Mouse (Mus musculus) liver, postnatal 0 days (tissue): ENCODE results near the gene Pirb. TPM values are rescaled to one million over a fixed set of nuclear protein-coding genes. Genes with fewer than 3 reads are reported as not detected.
"Not testable (repeated sequence)": the region's sequence is repeated elsewhere in the genome, so short reads cannot be mapped to it uniquely, and the experiment has no call there.

Experiments
- ATAC-seq: fragments of 200-750 bp; cut with Nextera tagmentation; 2 replicates; pipeline ENCODE4 v1.8.0; 2017; ENCODE audit warnings: mild to moderate bottlenecking, moderate library complexity
- DNase-seq: peaks from one replicate; pipeline ENCODE4 v3.0.0-alpha.2; 2016
- H3K27ac ChIP-seq: fragments of 300-500 bp; sonication (generic); 2 replicates; pipeline ENCODE4 v1.5.1; 2014; ENCODE audit warnings: antibody characterized with exemption, moderate library complexity, mild to moderate bottlenecking, low read depth
- H3K27me3 ChIP-seq: fragments of 300-500 bp; sonication (generic); 2 replicates; pipeline ENCODE4 v1.6.1; 2014; ENCODE audit warnings: low read length, control low read depth, mixed read lengths; ENCODE audit not compliant: insufficient read depth
- H3K36me3 ChIP-seq: fragments of 300-500 bp; sonication (generic); replicated peaks from 2 replicates; pipeline ENCODE4 v1.6.1; 2014; ENCODE audit warnings: mild to moderate bottlenecking, control low read depth, low read length, moderate library complexity, mixed read lengths; ENCODE audit not compliant: insufficient read depth
- H3K4me1 ChIP-seq: fragments of 300-500 bp; sonication (generic); 2 replicates; pipeline ENCODE4 v1.6.1; 2014; ENCODE audit warnings: antibody characterized with exemption, mild to moderate bottlenecking, control low read depth; ENCODE audit not compliant: insufficient read depth
- H3K4me2 ChIP-seq: fragments of 300-500 bp; sonication (generic); 2 replicates; pipeline ENCODE4 v1.6.1; 2014; ENCODE audit warnings: low read depth, mild to moderate bottlenecking, low read length, moderate library complexity, mixed read lengths
- H3K4me3 ChIP-seq: fragments of 300-500 bp; sonication (generic); 2 replicates; pipeline ENCODE4 v1.5.1; 2014; ENCODE audit warnings: low read depth, low read length
- H3K9ac ChIP-seq: fragments of 300-500 bp; sonication (generic); replicated peaks from 2 replicates; pipeline ENCODE4 v1.6.1; 2014; ENCODE audit warnings: mild to moderate bottlenecking, moderate library complexity
- H3K9me3 ChIP-seq: fragments of 300-500 bp; sonication (generic); 2 replicates; pipeline ENCODE4 v1.6.1; 2016; ENCODE audit warnings: mild to moderate bottlenecking, control low read depth, low read length, mixed read lengths
- CTCF ChIP-seq: sonication (generic); IDR thresholded peaks from 2 replicates; pipeline ENCODE4 v1.5.1; 2016; ENCODE audit warnings: antibody characterized with exemption, low read depth
- EP300 ChIP-seq: IDR thresholded peaks from 2 replicates; pipeline ENCODE4 v1.6.1; 2016; ENCODE audit warnings: antibody characterized with exemption, low read depth, mild to moderate bottlenecking
- WGBS: fragments of 180-500 bp; shearing (Covaris S2); extraction: QIAGEN DNeasy Blood & Tissue Kit; methylation state at CpG from one replicate; pipeline ENCODE4 v1.1.7; 2014; ENCODE audit not compliant: insufficient replicate concordance; 5-methylcytosine and 5-hydroxymethylcytosine counted together
- polyA plus RNA-seq: library from polyadenylated mRNA; unstranded; fragments of >200 nt; fragmentation: Nextera tagmentation; extraction: Ambion mirVana; gene quantifications from 2 replicates; pipeline ENCODE4 v1.2.1, GENCODE M21; 2015

Pirb gene
- polyA plus RNA-seq, 1 experiment from 2014 or later, result 7.0 TPM

DNA sequence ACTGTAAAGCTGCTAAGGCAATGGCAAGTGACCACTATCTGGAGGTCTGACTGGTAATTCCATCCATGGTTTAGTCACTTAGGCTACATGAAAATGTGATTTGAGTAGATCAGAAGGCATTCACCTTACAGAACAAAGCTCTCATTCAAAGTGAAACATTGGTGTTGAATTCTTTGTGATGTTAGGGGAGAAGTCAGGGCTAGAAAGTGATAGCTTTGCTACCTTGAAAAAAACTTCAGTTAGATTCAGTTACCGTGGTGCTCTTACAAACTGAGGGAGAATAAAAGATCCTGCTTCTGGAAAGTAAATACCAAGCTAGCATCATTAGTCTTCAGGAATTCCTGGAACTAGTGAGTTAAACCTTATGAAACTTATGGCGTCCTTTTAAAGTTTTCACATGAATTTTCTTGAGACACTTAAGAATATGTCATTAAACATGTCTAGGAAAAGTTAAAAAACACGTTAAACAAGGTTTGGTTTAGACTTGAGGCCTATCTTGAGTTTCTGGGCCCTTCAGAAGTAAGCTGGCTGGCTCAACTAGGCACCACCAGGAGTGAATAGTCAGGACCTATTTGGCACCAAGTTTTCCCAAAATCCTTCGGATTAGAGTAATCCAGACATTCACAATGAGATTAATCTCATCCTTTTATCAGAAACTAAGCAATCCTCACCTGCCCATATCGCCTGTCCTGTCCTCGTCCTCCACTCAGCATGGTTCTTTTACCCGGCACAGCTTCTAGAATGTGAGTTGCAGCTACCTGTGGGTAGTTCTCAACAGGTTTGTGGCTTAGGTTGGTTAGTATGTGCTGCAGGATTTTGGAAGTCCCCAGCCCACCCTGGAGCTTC, 12.4 kb downstream of the Pirb start:
- 58% methylated on average over 7 of the region's 7 CpGs for WGBS
- H3K36me3 ChIP-seq, result peaks cover 21% of the 10 kb centered on the region
- H3K9me3 ChIP-seq, result no peaks in the 10 kb centered on the region

DNA sequence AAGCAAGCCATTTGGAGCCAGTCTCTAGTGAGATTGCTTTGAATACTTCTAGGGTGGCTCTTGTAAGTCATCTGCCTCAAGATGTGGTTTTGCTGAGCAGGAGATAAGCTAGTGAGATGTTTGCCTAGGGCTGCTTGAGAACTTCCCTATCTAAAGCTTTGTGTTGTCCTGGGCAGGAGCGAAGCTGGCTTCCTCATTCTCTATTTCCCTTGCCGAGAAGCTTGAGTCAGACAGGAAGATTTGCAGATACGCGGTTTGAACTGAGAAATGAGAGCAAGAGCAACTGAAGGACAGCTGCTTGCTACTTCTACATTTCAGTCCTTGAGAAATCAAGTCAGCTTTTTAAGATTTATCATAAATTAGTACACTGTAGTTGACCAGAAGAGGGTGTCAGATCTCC, 13.2 kb downstream of the Pirb start:
- TF ChIP-seq EP300 (no peak), CTCF (no peak)
- Histone ChIP-seq H3K4me1 (peaks cover 11% of the 10 kb centered on the region), H3K4me3 (no peak overlapping the region), H3K4me2 (no peak overlapping the region), H3K27ac (peak overlapping the region; percentile 77), H3K9me3 (no peaks in the 10 kb centered on the region), H3K36me3 (peaks cover 21% of the 10 kb centered on the region), H3K27me3 (no peaks in the 10 kb centered on the region), H3K9ac (no peak overlapping the region)
- WGBS, result 24% methylated on average over 4 of the region's 4 CpGs
- DNase-seq (peak; percentile 36), ATAC-seq (peak; percentile 9)

More for the DNA sequence above, 12.4 kb downstream of the Pirb start:
- Histone ChIP-seq H3K9ac (no peak overlapping the region), H3K4me2 (no peak overlapping the region), H3K27me3 (no peaks in the 10 kb centered on the region), H3K4me3 (no peak overlapping the region), H3K4me1 (peaks cover 11% of the 10 kb centered on the region), H3K27ac (peak overlapping the region; percentile 41; the same call in 1 of the 2 replicates)
- DNase-seq (no peak), ATAC-seq (no peak)
- TF ChIP-seq CTCF (no peak), EP300 (no peak)

DNA sequence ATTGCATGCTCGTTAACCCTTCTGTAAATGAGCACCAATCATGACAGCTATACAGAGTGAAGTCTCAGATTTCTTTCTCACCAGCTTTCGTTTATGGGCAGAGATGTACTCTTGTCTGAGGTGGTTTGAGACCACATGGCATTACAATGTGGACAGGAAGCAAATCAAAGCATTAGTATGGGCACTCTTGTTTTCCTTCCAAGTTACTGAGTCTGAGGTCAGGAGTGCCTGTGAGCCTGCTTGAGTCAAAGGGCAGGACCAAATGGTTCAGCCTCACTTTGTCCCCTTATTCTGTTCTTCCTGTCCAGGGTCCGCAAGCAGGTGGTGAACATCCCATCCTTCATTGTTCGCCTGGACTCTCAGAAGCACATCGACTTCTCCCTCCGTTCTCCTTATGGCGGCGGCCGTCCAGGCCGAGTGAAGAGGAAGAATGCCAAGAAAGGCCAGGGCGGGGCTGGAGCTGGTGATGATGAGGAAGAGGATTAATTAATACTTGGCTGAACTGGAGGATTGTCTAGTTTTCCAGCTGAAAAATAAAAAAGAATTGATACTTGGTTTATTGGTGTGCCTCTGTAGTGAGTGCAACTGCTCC, 13.8 kb downstream of the Pirb start:
- WGBS, result 41% methylated on average over 11 of the region's 11 CpGs

DNA sequence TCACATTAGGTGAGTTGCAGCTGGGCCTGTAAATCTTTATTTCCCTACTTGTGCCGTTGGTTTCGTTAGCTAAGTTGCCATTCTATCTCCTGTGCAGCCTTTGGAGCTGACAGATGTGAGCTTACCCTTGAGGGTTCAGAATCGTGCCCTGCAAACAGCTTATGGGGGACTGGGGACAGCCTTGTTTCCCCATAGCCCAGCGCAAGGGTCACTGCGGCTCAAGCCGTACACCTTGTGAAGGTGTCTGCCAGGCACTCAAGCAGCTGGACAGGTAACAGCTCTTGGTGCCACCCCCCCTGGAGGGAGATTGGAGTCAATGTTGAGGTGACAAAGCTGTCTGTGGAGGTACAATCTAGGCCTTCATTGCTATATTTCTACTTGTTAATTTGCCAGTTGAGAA, 14.3 kb downstream of the Pirb start:
- Histone ChIP-seq H3K9me3 (no peaks in the 10 kb centered on the region), H3K9ac (peak overlapping the region; percentile 72), H3K4me1 (peaks cover 11% of the 10 kb centered on the region), H3K27me3 (no peaks in the 10 kb centered on the region), H3K27ac (peak overlapping the region; percentile 77), H3K4me3 (peak overlapping the region; percentile 74), H3K4me2 (peak overlapping the region; percentile 82), H3K36me3 (peaks cover 28% of the 10 kb centered on the region)
- TF ChIP-seq EP300 (no peak), CTCF (no peak)
- 23% methylated on average over 6 of the region's 6 CpGs for WGBS
- ATAC-seq, result no peak
- DNase-seq, result no peak

More for the DNA sequence above, 13.8 kb downstream of the Pirb start:
- ATAC-seq (no peak), DNase-seq (no peak)
- H3K9ac ChIP-seq, result peak overlapping the region; percentile 72
- peak overlapping the region; percentile 82 for H3K4me2 ChIP-seq
- peak overlapping the region; percentile 77 for H3K27ac ChIP-seq
- TF ChIP-seq CTCF (no peak), EP300 (no peak)
- peaks cover 23% of the 10 kb centered on the region for H3K36me3 ChIP-seq
- no peaks in the 10 kb centered on the region for H3K27me3 ChIP-seq
- peak overlapping the region; percentile 74 for H3K4me3 ChIP-seq
- no peaks in the 10 kb centered on the region for H3K9me3 ChIP-seq
- H3K4me1 ChIP-seq, result peaks cover 11% of the 10 kb centered on the region

DNA sequence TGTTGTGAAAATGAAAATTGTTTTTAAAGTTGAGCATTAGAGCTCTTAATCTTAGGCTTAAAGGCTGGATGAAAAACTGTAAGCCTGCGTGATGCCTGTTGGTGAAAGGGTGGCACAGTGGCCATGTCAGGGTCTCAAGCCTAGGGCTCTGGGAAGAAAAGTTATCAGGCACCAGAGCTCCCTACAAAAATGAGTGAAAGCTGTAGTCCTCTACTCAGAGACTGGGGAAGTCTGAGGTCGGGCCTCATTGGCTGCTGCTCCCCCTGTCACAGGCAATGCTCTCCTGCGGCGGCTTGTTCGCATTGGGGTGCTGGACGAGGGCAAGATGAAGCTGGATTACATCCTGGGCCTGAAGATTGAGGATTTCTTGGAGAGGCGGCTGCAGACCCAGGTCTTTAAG, 14.7 kb downstream of the Pirb start:
- not testable (repeated sequence) for DNase-seq, ATAC-seq, H3K27me3 ChIP-seq, H3K9me3 ChIP-seq
- Histone ChIP-seq H3K4me1 (peaks cover 11% of the 10 kb centered on the region), H3K9ac (peak overlapping the region; percentile 72), H3K4me3 (peak overlapping the region; percentile 74), H3K27ac (peak overlapping the region; percentile 64), H3K4me2 (peak overlapping the region; percentile 82), H3K36me3 (peaks cover 29% of the 10 kb centered on the region)
- 2% methylated on average over 5 of the region's 7 CpGs for WGBS

DNA sequence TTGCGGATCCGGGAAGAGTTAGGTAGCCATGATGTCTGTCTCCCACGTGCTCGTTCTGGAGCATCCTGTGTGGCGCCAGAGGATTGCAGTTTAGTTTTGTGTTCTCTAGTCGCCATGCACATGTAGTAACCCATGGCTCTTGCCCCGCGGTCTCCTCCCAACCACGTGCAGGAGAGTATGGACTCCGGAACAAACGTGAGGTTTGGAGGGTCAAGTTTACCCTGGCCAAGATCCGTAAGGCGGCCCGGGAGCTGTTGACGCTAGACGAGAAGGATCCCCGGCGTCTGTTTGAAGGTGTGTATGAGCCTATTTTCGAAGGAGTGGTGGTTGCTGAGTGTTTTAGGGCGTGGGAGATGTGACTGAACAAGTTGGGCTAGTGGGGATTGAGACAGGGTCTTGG, 15.7 kb downstream of the Pirb start:
- DNase-seq (no peak), ATAC-seq (peak; percentile 62)
- H3K27ac ChIP-seq, result peak overlapping the region; percentile 93
- H3K36me3 ChIP-seq, result peaks cover 35% of the 10 kb centered on the region
- TF ChIP-seq EP300 (no peak), CTCF (no peak)
- WGBS, result under 1% methylated on average over 20 of the region's 20 CpGs
- no peaks in the 10 kb centered on the region for H3K27me3 ChIP-seq
- peaks cover 11% of the 10 kb centered on the region for H3K4me1 ChIP-seq
- H3K9ac ChIP-seq, result peak overlapping the region; percentile 72
- H3K4me3 ChIP-seq, result peak overlapping the region; percentile 74
- H3K4me2 ChIP-seq, result peak overlapping the region; percentile 82
- no peaks in the 10 kb centered on the region for H3K9me3 ChIP-seq
